Mouse (Mus musculus) mammary gland, adult 2 months (tissue): Measurements from ENCODE around the gene Aqp11. TPM values are rescaled to one million over a fixed set of nuclear protein-coding genes. Genes with fewer than 3 reads are reported as not detected.

Source experiments
- polyA plus RNA-seq: library from polyadenylated mRNA; depleted of rRNA; stranded (reverse); fragments of >200 nt; gene quantifications from 2 replicates; pipeline ENCODE4 v1.2.3, GENCODE M21; 2012; ENCODE audit warnings: low replicate concordance; rRNA removed

Gene Aqp11
- 9.9 and 11.0 TPM in 2 replicates for polyA plus RNA-seq

GRCm38 (mm10) chr7:97737638-97738456, at the start of gene Aqp11:
Gene Aqp11, minus strand, starts transcription at chr7:97738289.

GRCm38 (mm10) chr7:97696506-97697254, 41.4 kb downstream of the Aqp11 start, which contains the start of gene Clns1a:
Gene Clns1a, plus strand, starts transcription at chr7:97696634.

Other genes with a start within 250 kb of the Aqp11 start
- 33.0 and 66.8 TPM in 2 replicates for gene Aamdc, start 158.8 kb downstream of the Aqp11 start, polyA plus RNA-seq
- gene Rsf1, start 158.4 kb downstream of the Aqp11 start, polyA plus RNA-seq: 1.6 and 2.5 TPM in 2 replicates
- 23.8 and 24.8 TPM in 2 replicates for gene Clns1a, start 41.7 kb downstream of the Aqp11 start, polyA plus RNA-seq
- gene Pak1, start 50.3 kb upstream of the Aqp11 start, polyA plus RNA-seq: 10.2 and 11.5 TPM in 2 replicates
- gene Gdpd4, start 181.7 kb upstream of the Aqp11 start, polyA plus RNA-seq: 0.06 TPM in 1 of 2 replicates, not detected in the other